Mouse (Mus musculus): ENCODE measurements around the gene Slc44a2.

Slc44a2 gene

GRCm38 (mm10) chr9:21370876-21371275 is 50.4 kb downstream of the Slc44a2 start:
- no peak for DNase-seq (ENCODE audit: extremely low spot score)

GRCm38 (mm10) chr9:21372508-21372907 is 52.0 kb downstream of the Slc44a2 start:
- DNase-seq (ENCODE audit: extremely low spot score) = no peak

- no peak for DNase-seq (ENCODE audit: extremely low spot score)
These were observed 58.7 kb downstream of the Slc44a2 start for GRCm38 (mm10) chr9:21379195-21379594.

- no peak for DNase-seq (ENCODE audit: extremely low spot score)
These were observed 60.4 kb downstream of the Slc44a2 start for GRCm38 (mm10) chr9:21380868-21381267.

GRCm38 (mm10) chr9:21383966-21384365 is 63.5 kb downstream of the Slc44a2 start:
- no peak for DNase-seq (ENCODE audit: extremely low spot score)

- DNase-seq (ENCODE audit: extremely low spot score) = no peak
These were observed 72.2 kb downstream of the Slc44a2 start for GRCm38 (mm10) chr9:21392646-21393175.

GRCm38 (mm10) chr9:21395692-21396091 is 75.2 kb downstream of the Slc44a2 start:
- DNase-seq (ENCODE audit: extremely low spot score) = no peak

- DNase-seq (ENCODE audit: extremely low spot score) = no peak
These were observed 76.7 kb downstream of the Slc44a2 start for GRCm38 (mm10) chr9:21397170-21397569.

GRCm38 (mm10) chr9:21401042-21401441 is 80.5 kb downstream of the Slc44a2 start:
- DNase-seq (ENCODE audit: extremely low spot score) = no peak

GRCm38 (mm10) chr9:21402764-21403253 is 82.3 kb downstream of the Slc44a2 start:
- DNase-seq (ENCODE audit: extremely low spot score) = no peak

GRCm38 (mm10) chr9:21403745-21404144 is 83.2 kb downstream of the Slc44a2 start:
- DNase-seq (ENCODE audit: extremely low spot score) = no peak
